Mouse (Mus musculus): ENCODE results near the gene Amfr. TPM values are rescaled to one million over a fixed set of nuclear protein-coding genes. Genes with fewer than 3 reads are reported as not detected.
A peak's percentile ranks its signal among the peaks of the same experiment; 100 is the strongest.

The Amfr gene
- polyA plus RNA-seq, 1 experiment from 2014 or later: 81.6 TPM

DNA sequence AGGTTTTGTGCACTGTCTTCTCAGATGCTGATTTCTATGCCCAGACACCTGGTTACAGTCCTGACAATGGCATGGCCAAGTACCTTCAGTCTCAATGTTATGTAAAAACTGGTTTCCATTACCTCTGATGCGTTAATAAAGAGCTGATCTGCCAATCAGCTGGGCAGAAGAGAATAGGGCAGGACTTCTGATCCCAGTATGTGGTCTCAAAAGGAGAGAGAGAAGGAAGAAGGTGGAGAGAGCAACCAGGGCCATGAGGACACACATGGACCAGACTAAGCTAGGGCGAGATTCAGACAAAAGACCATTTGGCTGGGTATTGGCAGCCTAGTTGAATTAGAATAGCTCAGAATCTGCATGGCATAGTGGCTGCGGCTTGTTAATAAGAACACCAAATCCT is 21.0 kb upstream of the Amfr start:
- no peaks in the 10 kb centered on the region for H3K9me3 ChIP-seq (ENCODE audit: control insufficient read depth, low read length)
- H3K9ac ChIP-seq (replicated peaks; ENCODE audit: low read length): no peak overlapping the region; the same call in 1 of the 2 replicates

GRCm38 (mm10) chr8:94029701-94030100 is 17.1 kb upstream of the Amfr start:
- Histone ChIP-seq H3K9ac (replicated peaks; ENCODE audit: low read length) (no peak overlapping the region), H3K27me3 (ENCODE audit: control insufficient read depth, insufficient read depth, low read length) (no peaks in the 10 kb centered on the region), H3K36me3 (ENCODE audit: control insufficient read depth, insufficient read depth, low read length) (peaks cover 62% of the 10 kb centered on the region), H3K4me1 (ENCODE audit: control insufficient read depth, insufficient read depth, low read length) (peaks cover 9% of the 10 kb centered on the region), H3K4me3 (replicated peaks; ENCODE audit: low read depth, low read length) (no peak overlapping the region), H3K27ac (replicated peaks; ENCODE audit: low read depth, low read length) (no peak overlapping the region), H3K9me3 (ENCODE audit: control insufficient read depth, low read length) (no peaks in the 10 kb centered on the region), H3K4me2 (ENCODE audit: low read length) (no peak overlapping the region)
- 95% methylated on average over 9 of the region's 9 CpGs for WGBS
- ATAC-seq (ENCODE audit: low FRiP score, low TSS enrichment) (no peak), DNase-seq (no peak)

More for the DNA sequence above, 21.0 kb upstream of the Amfr start:
- ATAC-seq (ENCODE audit: low FRiP score, low TSS enrichment) (no peak), DNase-seq (no peak)
- no peaks in the 10 kb centered on the region for H3K27me3 ChIP-seq (ENCODE audit: control insufficient read depth, insufficient read depth, low read length)
- H3K36me3 ChIP-seq (ENCODE audit: control insufficient read depth, insufficient read depth, low read length): peaks cover 27% of the 10 kb centered on the region
- H3K4me2 ChIP-seq (ENCODE audit: low read length): no peak overlapping the region
- no peak overlapping the region for H3K4me3 ChIP-seq (replicated peaks; ENCODE audit: low read depth, low read length)
- peaks cover 22% of the 10 kb centered on the region for H3K4me1 ChIP-seq (ENCODE audit: control insufficient read depth, insufficient read depth, low read length)
- WGBS: 42% methylated on average over 3 of the region's 3 CpGs
- no peak overlapping the region for H3K27ac ChIP-seq (replicated peaks; ENCODE audit: low read depth, low read length)

DNA sequence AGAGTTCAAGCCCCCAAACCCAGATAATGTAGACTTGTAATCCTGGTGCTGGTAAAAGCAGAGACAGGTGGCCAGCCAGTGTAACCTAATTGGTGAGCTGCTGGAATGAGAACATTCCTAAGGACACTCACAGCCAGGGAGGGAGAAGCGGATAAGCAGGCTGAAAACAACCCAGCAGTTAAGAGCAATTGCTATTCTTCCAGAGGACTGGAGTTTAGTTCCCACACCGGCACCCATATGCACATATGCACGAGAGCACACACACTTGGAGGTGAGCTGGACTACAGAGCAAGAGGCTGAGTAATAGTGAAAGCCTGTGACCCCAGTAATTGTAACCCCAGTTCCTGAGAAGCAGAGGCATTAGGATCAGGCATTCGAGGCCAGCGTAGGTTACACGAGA is 11.3 kb upstream of the Amfr start:
- Histone ChIP-seq H3K36me3 (ENCODE audit: control insufficient read depth, insufficient read depth, low read length) (peaks cover 82% of the 10 kb centered on the region), H3K4me3 (replicated peaks; ENCODE audit: low read depth, low read length) (no peak overlapping the region), H3K4me2 (ENCODE audit: low read length) (no peak overlapping the region), H3K9me3 (ENCODE audit: control insufficient read depth, low read length) (no peaks in the 10 kb centered on the region), H3K27me3 (ENCODE audit: control insufficient read depth, insufficient read depth, low read length) (no peaks in the 10 kb centered on the region), H3K4me1 (ENCODE audit: control insufficient read depth, insufficient read depth, low read length) (no peaks in the 10 kb centered on the region), H3K27ac (replicated peaks; ENCODE audit: low read depth, low read length) (no peak overlapping the region), H3K9ac (replicated peaks; ENCODE audit: low read length) (no peak overlapping the region)
- WGBS: 96% methylated on average over 6 of the region's 6 CpGs
- ATAC-seq (ENCODE audit: low FRiP score, low TSS enrichment) (no peak), DNase-seq (no peak)

GRCm38 (mm10) chr8:94013026-94013612 is 477 bp upstream of the Amfr start:
- peak overlapping the region; percentile 98 for H3K9ac ChIP-seq (replicated peaks; ENCODE audit: low read length)
- ATAC-seq (ENCODE audit: low FRiP score, low TSS enrichment) (no peak), DNase-seq (peak; percentile 27)
- peaks cover 26% of the 10 kb centered on the region for H3K4me1 ChIP-seq (ENCODE audit: control insufficient read depth, insufficient read depth, low read length)
- H3K36me3 ChIP-seq (ENCODE audit: control insufficient read depth, insufficient read depth, low read length): no peaks in the 10 kb centered on the region; the same call in 1 of the 2 replicates
- peak overlapping the region; percentile 98 for H3K4me3 ChIP-seq (replicated peaks; ENCODE audit: low read depth, low read length)
- H3K9me3 ChIP-seq (ENCODE audit: control insufficient read depth, low read length): no peaks in the 10 kb centered on the region
- peak overlapping the region; percentile 97 for H3K27ac ChIP-seq (replicated peaks; ENCODE audit: low read depth, low read length)
- H3K4me2 ChIP-seq (ENCODE audit: low read length): peak overlapping the region; percentile 85
- WGBS: 43% methylated on average over 7 of the region's 7 CpGs
- no peaks in the 10 kb centered on the region for H3K27me3 ChIP-seq (ENCODE audit: control insufficient read depth, insufficient read depth, low read length)

GRCm38 (mm10) chr8:94011076-94012012 is 1.3 kb downstream of the Amfr start:
- H3K4me2 ChIP-seq (ENCODE audit: low read length): peak overlapping the region; percentile 85
- H3K27ac ChIP-seq (replicated peaks; ENCODE audit: low read depth, low read length): peak overlapping the region; percentile 97
- peaks cover 26% of the 10 kb centered on the region for H3K4me1 ChIP-seq (ENCODE audit: control insufficient read depth, insufficient read depth, low read length)
- DNase-seq: peak; percentile 8
- no peaks in the 10 kb centered on the region for H3K36me3 ChIP-seq (ENCODE audit: control insufficient read depth, insufficient read depth, low read length)
- no peaks in the 10 kb centered on the region for H3K9me3 ChIP-seq (ENCODE audit: control insufficient read depth, low read length)
- no peaks in the 10 kb centered on the region for H3K27me3 ChIP-seq (ENCODE audit: control insufficient read depth, insufficient read depth, low read length)
- H3K9ac ChIP-seq (replicated peaks; ENCODE audit: low read length): peak overlapping the region; percentile 98
- 5% methylated on average over 48 of the region's 48 CpGs for WGBS
- peak overlapping the region; percentile 98 for H3K4me3 ChIP-seq (replicated peaks; ENCODE audit: low read depth, low read length)
- no peak for ATAC-seq (ENCODE audit: low FRiP score, low TSS enrichment)

GRCm38 (mm10) chr8:94010101-94010705 is 2.4 kb downstream of the Amfr start:
- WGBS: 45% methylated on average over 2 of the region's 2 CpGs
- Histone ChIP-seq H3K9me3 (ENCODE audit: control insufficient read depth, low read length) (no peaks in the 10 kb centered on the region), H3K27me3 (ENCODE audit: control insufficient read depth, insufficient read depth, low read length) (no peaks in the 10 kb centered on the region), H3K4me3 (replicated peaks; ENCODE audit: low read depth, low read length) (no peak overlapping the region), H3K36me3 (ENCODE audit: control insufficient read depth, insufficient read depth, low read length) (no peaks in the 10 kb centered on the region), H3K27ac (replicated peaks; ENCODE audit: low read depth, low read length) (no peak overlapping the region), H3K9ac (replicated peaks; ENCODE audit: low read length) (no peak overlapping the region), H3K4me2 (ENCODE audit: low read length) (peak overlapping the region; percentile 85), H3K4me1 (ENCODE audit: control insufficient read depth, insufficient read depth, low read length) (peaks cover 26% of the 10 kb centered on the region)
- ATAC-seq (ENCODE audit: low FRiP score, low TSS enrichment): no peak
- DNase-seq: no peak

GRCm38 (mm10) chr8:94009243-94009845 is 3.3 kb downstream of the Amfr start:
- peaks cover 26% of the 10 kb centered on the region for H3K4me1 ChIP-seq (ENCODE audit: control insufficient read depth, insufficient read depth, low read length)
- 0 out of 2 replicates have a peak overlapping the region, but pooled peaks have one; percentile 0 for H3K4me2 ChIP-seq (ENCODE audit: low read length)
- no peak overlapping the region for H3K4me3 ChIP-seq (replicated peaks; ENCODE audit: low read depth, low read length)
- no peak overlapping the region for H3K27ac ChIP-seq (replicated peaks; ENCODE audit: low read depth, low read length)
- H3K27me3 ChIP-seq (ENCODE audit: control insufficient read depth, insufficient read depth, low read length): no peaks in the 10 kb centered on the region
- ATAC-seq (ENCODE audit: low FRiP score, low TSS enrichment): no peak
- H3K9ac ChIP-seq (replicated peaks; ENCODE audit: low read length): no peak overlapping the region
- no peaks in the 10 kb centered on the region for H3K9me3 ChIP-seq (ENCODE audit: control insufficient read depth, low read length)
- 66% methylated on average over 15 of the region's 15 CpGs for WGBS
- H3K36me3 ChIP-seq (ENCODE audit: control insufficient read depth, insufficient read depth, low read length): peaks cover 4% of the 10 kb centered on the region; the same call in 1 of the 2 replicates
- no peak for DNase-seq

- 90% methylated on average over 9 of the region's 9 CpGs for WGBS
- no peak for DNase-seq
- Histone ChIP-seq H3K9me3 (ENCODE audit: control insufficient read depth, low read length) (no peaks in the 10 kb centered on the region), H3K4me2 (ENCODE audit: low read length) (no peak overlapping the region), H3K27me3 (ENCODE audit: control insufficient read depth, insufficient read depth, low read length) (no peaks in the 10 kb centered on the region), H3K36me3 (ENCODE audit: control insufficient read depth, insufficient read depth, low read length) (peaks cover 44% of the 10 kb centered on the region), H3K4me3 (replicated peaks; ENCODE audit: low read depth, low read length) (no peak overlapping the region), H3K27ac (replicated peaks; ENCODE audit: low read depth, low read length) (no peak overlapping the region), H3K9ac (replicated peaks; ENCODE audit: low read length) (no peak overlapping the region), H3K4me1 (ENCODE audit: control insufficient read depth, insufficient read depth, low read length) (peaks cover 5% of the 10 kb centered on the region; the same call in 1 of the 2 replicates)
- ATAC-seq (ENCODE audit: low FRiP score, low TSS enrichment): no peak
These were observed 8.5 kb downstream of the Amfr start for GRCm38 (mm10) chr8:94004139-94004538.

Measured in midbrain, embryonic 14.5 days (tissue).